Mouse (Mus musculus) gastrocnemius, postnatal 4 days (tissue): ENCODE results near the gene Lrrc66. TPM values are rescaled to one million over a fixed set of nuclear protein-coding genes. Genes with fewer than 3 reads are reported as not detected.
"Not testable (repeated sequence)": the region's sequence is repeated elsewhere in the genome, so short reads cannot be mapped to it uniquely, and the experiment has no call there.

Experiments used
- DNase-seq, 2 experiments: peaks; one replicate each; pipeline ENCODE4 v3.0.0; 2021 to 2022; ENCODE audit warnings: low spot score in 2 of 2, mixed read lengths in 2 of 2
- total RNA-seq, 2 experiments: library from RNA; stranded (reverse); gene quantifications; 2 replicates each; pipeline ENCODE4 v1.2.3; 2021

The Lrrc66 gene
- total RNA-seq, 2 experiments from 2014 or later = 0.31 to 0.32 TPM

- no peak for DNase-seq
Observed at GRCm38 (mm10) chr5:73615211-73615610, 17.1 kb downstream of the Lrrc66 start.

DNA sequence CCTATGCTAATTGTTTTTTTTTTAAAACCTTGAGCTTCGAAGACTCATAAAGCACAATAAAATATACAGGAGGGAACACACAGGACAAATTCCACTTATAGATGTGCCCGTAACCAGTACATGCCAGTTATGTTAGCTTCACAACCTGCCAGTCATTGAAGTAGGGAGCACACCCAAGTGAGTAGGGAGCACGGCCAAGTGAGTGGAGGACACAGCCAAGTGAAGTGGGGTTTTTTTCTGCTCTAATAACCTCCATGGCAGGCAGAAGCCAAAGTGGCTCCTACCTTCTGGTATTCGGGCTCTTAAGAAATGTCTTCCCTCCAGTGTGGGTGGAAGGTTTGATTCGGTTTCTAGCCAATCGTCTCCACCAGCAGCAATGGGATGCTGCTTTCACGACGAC is 19.0 kb downstream of the Lrrc66 start:
- no peak for DNase-seq

DNA sequence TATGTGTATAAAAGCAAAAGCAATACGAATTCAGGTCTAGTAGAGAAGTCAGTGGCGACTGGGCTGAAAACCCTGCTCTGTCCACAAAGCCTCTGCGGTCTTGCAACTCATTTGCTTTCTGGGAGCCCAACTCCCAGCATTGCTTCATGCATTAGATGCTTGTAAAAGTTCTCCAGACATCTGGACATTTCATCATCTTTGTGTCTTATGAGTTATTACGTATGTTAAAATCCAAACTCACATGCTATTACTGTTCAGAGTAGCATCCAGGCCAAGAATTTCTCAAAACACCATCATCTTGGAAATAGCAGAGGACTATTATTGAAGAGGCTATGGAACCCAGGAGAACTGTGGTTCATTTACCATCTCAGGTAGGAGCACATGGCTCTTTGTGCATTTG is 21.3 kb downstream of the Lrrc66 start:
- no peak for DNase-seq

DNA sequence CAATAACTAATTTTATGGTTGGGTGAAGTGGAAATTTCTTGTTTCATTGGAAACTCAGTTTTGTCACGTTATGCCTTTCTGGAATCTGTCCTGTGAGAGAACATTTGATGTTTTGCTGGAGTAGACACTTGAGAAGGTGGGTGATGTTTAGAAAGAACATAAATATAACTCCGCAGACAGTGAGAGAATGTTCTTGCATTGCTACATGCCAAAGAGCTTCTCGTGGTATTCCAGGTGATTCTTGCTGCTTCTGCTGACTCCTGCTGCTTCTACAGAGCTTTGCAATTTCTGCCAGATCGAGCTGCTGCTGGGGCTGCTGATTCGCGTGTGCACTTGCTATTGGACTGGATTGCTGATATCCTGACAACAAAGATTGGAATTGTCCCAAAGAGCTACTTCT is 27.4 kb downstream of the Lrrc66 start:
- no peak for DNase-seq

DNA sequence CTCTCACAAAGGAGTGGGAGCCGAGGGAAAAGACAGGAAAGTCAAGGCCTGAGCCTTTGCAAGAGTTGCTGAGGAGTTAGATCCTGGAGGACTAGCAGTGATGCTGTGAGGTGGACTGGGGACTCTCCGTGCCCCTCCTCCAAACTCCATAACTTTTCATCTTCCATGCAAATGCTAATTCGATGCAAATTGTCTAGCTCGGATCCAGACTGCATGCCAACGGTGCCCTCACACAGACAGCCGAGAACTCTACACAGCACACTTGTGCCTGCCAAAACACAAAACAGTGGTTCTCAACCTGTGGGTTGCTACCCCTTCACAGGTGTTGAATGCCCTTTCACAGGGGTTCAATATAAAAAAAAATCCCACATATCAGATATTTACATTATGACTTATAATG is 27.8 kb downstream of the Lrrc66 start:
- no peak for DNase-seq

GRCm38 (mm10) chr5:73602865-73603264 is 29.5 kb downstream of the Lrrc66 start:
- no peak for DNase-seq

DNA sequence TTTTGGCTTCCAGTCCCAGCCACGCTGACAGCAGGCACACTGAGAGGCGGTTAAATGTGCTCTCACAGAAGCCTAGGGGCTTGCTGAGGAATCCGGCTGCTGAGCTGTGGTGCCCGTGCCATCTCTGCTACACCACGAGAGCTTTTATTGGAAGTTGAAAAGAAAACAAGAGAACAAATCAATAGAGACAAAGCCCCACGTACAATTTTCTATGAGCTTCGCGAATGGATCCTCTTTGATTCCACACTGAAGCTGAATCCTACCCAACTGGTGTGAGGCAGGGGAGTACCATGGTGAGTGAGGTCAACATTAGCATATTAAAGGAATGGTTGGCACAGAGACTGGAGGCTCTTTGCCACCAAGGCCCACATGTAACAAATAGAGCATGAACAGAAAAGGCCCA is 31.0 kb downstream of the Lrrc66 start:
- DNase-seq = no peak

DNA sequence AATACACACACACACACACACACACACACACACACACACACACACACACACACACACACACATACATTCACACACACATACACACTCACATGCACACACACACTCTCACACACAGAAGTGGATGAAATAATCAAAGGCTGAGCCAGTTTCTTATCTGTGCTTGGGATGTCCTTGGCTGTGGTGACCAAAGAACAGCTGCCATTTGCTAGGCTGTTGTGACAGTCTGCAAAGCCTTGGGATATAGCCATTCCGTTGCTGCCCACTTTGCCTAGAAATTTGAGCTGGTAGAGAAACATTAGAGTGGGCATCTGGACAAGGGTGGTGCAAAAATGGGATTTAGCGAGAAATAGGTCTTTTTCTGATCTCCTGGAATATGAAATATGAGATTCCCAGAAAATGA is 32.3 kb downstream of the Lrrc66 start:
- no peak for DNase-seq

GRCm38 (mm10) chr5:73598943-73599695 is 33.2 kb downstream of the Lrrc66 start:
- DNase-seq = no peak

DNA sequence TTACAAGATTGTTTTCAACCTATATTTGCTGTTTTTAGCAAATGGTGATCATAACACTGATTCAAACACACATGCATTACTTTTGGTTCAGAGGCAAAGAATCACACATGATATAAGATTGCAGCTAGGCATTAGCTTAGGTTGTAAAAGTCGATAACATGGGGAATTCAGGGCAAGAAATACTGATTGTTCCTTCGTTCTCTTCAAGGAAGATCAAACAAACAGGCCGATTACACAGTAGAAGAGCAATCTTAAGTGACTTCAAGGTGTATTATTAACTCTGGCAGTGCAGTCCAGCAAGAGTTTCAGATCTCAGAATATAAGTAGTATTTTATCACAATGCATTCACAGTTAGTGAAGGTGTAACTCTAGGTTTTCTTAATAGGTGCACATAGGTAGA is 45.2 kb downstream of the Lrrc66 start:
- DNase-seq = no peak

- no peak for DNase-seq
Observed at GRCm38 (mm10) chr5:73586597-73586996, 45.7 kb downstream of the Lrrc66 start.

- no peak for DNase-seq
Observed at GRCm38 (mm10) chr5:73585212-73586115, 46.9 kb downstream of the Lrrc66 start.

- DNase-seq = not testable (repeated sequence)
Observed at GRCm38 (mm10) chr5:73584011-73584410, 48.3 kb downstream of the Lrrc66 start.

GRCm38 (mm10) chr5:73578131-73578530 is 54.2 kb downstream of the Lrrc66 start:
- DNase-seq = no peak

DNA sequence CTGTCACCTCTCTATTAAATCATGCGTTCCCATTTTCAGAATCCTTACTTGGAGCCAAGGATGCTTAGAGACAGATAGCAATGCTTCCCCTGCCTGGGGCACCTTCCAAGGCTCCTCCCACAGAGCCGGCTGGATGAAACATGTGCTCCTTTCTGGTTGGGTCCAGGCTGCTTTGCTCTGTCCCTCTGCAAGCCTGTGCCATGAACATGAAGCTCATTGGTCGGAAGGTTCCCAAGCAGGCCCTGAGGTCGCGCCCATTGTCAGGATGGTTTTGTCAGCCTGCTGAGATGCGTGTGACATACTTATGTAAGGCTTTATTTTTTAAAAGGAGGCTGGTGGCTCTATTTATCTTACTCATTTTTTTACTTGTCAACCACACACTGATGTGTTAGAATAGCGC is 55.6 kb downstream of the Lrrc66 start:
- DNase-seq = no peak

DNA sequence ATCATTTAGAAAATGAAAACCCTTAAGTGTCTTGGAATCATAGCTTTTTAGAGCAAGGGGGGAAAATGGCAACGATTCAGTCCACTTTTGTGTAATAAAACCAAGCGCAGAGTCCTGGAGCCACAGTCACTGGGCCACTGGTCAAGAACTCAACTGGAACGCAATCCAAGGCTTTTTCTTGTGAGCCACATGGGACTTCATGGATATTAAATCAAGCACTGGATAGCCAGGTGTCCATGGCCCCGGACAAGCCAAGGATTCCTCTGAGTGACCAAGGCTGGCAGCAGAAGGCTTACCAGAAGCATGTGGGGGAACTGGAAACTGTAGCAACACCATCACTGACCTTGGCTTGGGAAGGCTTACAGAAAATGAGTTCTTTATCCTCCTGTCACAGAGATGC is 57.7 kb downstream of the Lrrc66 start:
- peak in 1 of 2 experiments; percentile 40 for DNase-seq

- DNase-seq = no peak
Observed at GRCm38 (mm10) chr5:73573789-73574188, 58.5 kb downstream of the Lrrc66 start.

DNA sequence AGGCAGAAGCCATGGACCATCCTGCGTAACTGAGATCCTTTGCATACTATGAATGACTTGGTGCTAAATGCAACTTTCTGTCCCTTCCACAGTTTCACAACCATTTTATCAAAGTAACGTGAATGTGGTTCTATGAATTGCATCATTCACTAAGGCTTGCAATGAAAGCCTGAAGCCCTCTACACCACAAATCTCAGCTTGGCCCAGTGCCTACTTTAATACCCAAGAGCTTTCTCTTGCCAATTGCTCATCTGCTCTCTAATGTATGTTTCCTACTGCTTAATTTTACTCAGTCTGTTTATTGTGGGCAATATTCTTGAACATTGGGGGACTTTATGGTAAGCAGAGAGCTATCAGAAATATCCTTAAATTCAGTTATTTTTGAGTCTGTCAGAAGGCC is 59.5 kb downstream of the Lrrc66 start:
- no peak for DNase-seq

GRCm38 (mm10) chr5:73571395-73572156 is 60.8 kb downstream of the Lrrc66 start:
- no peak for DNase-seq

DNA sequence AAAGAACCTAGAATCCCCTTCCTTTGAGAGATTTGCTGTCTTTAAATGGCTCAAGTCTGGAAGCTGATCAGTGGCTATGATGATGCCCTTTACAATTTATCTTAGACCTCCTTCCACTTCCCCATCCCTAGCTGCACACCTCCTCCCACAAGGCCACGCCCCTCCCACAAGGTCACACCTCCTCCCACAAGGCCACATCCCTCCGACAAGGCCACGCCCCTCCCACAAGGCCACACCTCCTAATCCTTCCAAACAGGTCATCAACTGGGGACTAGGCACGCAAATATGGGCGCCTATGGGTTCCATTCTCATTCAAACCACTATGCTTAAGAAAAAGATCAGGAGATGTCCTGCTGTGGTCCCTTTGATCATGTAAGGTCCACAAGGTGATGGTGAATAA is 63.1 kb downstream of the Lrrc66 start:
- no peak for DNase-seq

- no peak for DNase-seq
Observed at GRCm38 (mm10) chr5:73566892-73567291, 65.4 kb downstream of the Lrrc66 start.

GRCm38 (mm10) chr5:73566119-73566518 is 66.2 kb downstream of the Lrrc66 start:
- no peak for DNase-seq
